Mouse (Mus musculus): Measurements from ENCODE around the gene Hemk1.

GRCm38 (mm10) chr9:107324799-107325561 lies 13.2 kb downstream of the Hemk1 start:
- TF ChIP-seq CTCF (IDR thresholded peaks at IDR 0.05; ENCODE audit: low read depth, low read length) (no peak), POLR2AphosphoS5 (IDR thresholded peaks at IDR 0.05; ENCODE audit: insufficient replicate concordance, low read depth, low read length) (no peak), GATA2 (IDR thresholded peaks at IDR 0.05; ENCODE audit: borderline replicate concordance, low read depth, low read length) (no peak), TAL1 (conservative IDR thresholded peaks at IDR 0.05; ENCODE audit: low read depth, low read length) (no peak)
